Comparison of ENCODE assay signal across 13 mouse cellular contexts in the genomic region with DNA sequence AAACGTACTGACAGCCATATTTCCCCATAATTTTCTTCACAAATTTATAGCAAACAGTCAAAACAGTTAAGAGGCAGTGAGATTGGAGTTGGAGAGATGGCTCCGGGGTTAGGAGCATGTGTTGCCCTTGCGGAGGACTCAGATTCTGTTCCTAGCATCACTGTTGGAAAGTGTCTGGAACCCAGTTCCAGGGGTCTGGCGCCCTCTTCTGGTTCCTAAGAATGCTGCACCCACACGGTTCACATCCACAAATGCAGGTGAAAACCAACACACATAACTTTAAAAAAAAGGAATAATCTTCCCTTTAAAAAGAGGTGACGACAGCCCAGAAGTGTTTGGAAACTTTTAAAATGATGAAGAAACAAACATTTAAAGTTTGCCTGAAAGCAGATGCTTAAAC.
DNase-seq lines count a peak whose midpoint lies in the region; ATAC-seq and TF ChIP-seq lines count a peak whose summit lies in the region.
"Had no signal": no experiment of that assay in that cellular context is flagged by ENCODE, and none has a peak within 500 bp of the region (broad histone marks: within the 10 kb centered on the region; RNA-seq: fewer than 3 reads in every experiment).

No protein-coding gene starts in this region.

- no peaks in the 10 kb centered on the region for H3K36me3 ChIP-seq in intestine, postnatal 0 days (ENCODE audit: control insufficient read depth, insufficient read depth)
- H3K36me3 ChIP-seq in intestine, embryonic 16.5 days (ENCODE audit: control insufficient read depth, insufficient read depth, low read length): no peaks in the 10 kb centered on the region
- H3K36me3 ChIP-seq in testis, adult 2 months (ENCODE audit: control insufficient read depth, insufficient read depth, low read length): no peaks in the 10 kb centered on the region
- H3K36me3 ChIP-seq: embryonic facial prominence, embryonic 12.5 days; forebrain, embryonic 10.5 days; kidney, embryonic 15.5 days; midbrain, embryonic 12.5 days had no signal

- H3K27ac ChIP-seq in intestine, postnatal 0 days (ENCODE audit: low read depth, low read length): no peak overlapping the region
- no peak overlapping the region for H3K27ac ChIP-seq in intestine, embryonic 16.5 days (ENCODE audit: low read length)
- no peak overlapping the region for H3K27ac ChIP-seq in testis, adult 2 months (ENCODE audit: control insufficient read depth, insufficient read depth, low read depth, low read length)
- no peak overlapping the region for H3K27ac ChIP-seq in bone marrow macrophage, adult 2 months (ENCODE audit: insufficient read depth, low read depth, low read length)
- H3K27ac ChIP-seq: embryonic facial prominence, embryonic 12.5 days; forebrain, embryonic 10.5 days; kidney, embryonic 15.5 days; midbrain, embryonic 12.5 days had no signal

- no peak for ATAC-seq in intestine, postnatal 0 days
- no peak for ATAC-seq in intestine, embryonic 16.5 days

- peak; percentile 60 for TF ChIP-seq CTCF in intestine, postnatal 0 days (IDR thresholded peaks at IDR 0.05; ENCODE audit: low read depth)
- peak; percentile 56; the same call in 1 of the 2 replicates for TF ChIP-seq CTCF in testis, adult 2 months (IDR thresholded peaks at IDR 0.05; ENCODE audit: control insufficient read depth, insufficient read depth, insufficient replicate concordance, low read depth, low read length)
- peak; percentile 47 for TF ChIP-seq CTCF in bone marrow macrophage, adult 2 months (IDR thresholded peaks at IDR 0.05; ENCODE audit: low read depth, low read length)

- no peaks in the 10 kb centered on the region for H3K4me1 ChIP-seq in intestine, postnatal 0 days (replicated peaks; ENCODE audit: control insufficient read depth, insufficient read depth, low read length)
- no peaks in the 10 kb centered on the region for H3K4me1 ChIP-seq in intestine, embryonic 16.5 days (ENCODE audit: control insufficient read depth, insufficient read depth, low read length)
- H3K4me1 ChIP-seq in testis, adult 2 months (ENCODE audit: control insufficient read depth, insufficient read depth, low read length): no peaks in the 10 kb centered on the region
- no peaks in the 10 kb centered on the region for H3K4me1 ChIP-seq in bone marrow macrophage, adult 2 months (ENCODE audit: control insufficient read depth, insufficient read depth, low read length)

- 73% methylated on average over 6 of the region's 6 CpGs for WGBS in intestine, postnatal 0 days
- WGBS in intestine, embryonic 16.5 days: 74% methylated on average over 6 of the region's 6 CpGs

- H3K4me3 ChIP-seq in intestine, postnatal 0 days (ENCODE audit: low read depth, low read length): no peak overlapping the region
- H3K4me3 ChIP-seq in intestine, embryonic 16.5 days (ENCODE audit: low read length): no peak overlapping the region
- no peak overlapping the region for H3K4me3 ChIP-seq in testis, adult 2 months (ENCODE audit: control insufficient read depth, low read depth, low read length)
- no peak overlapping the region for H3K4me3 ChIP-seq in bone marrow macrophage, adult 2 months (ENCODE audit: insufficient read depth, low read length)
- H3K4me3 ChIP-seq: embryonic facial prominence, embryonic 12.5 days; forebrain, embryonic 10.5 days; kidney, embryonic 15.5 days; midbrain, embryonic 12.5 days had no signal

- DNase-seq in testis, postnatal 10 days (ENCODE audit: low spot score): no peak
- no peak for DNase-seq in urinary bladder, postnatal 14 days (ENCODE audit: low spot score)
- DNase-seq in adrenal gland, postnatal 25 days: no peak
- DNase-seq: cerebellum, postnatal 10 days; spleen, adult 18-20 months had no signal

- H3K9ac ChIP-seq in intestine, postnatal 0 days (ENCODE audit: low read depth, low read length): no peak overlapping the region
- no peak overlapping the region for H3K9ac ChIP-seq in intestine, embryonic 16.5 days (ENCODE audit: low read depth, low read length)
- H3K9ac ChIP-seq: embryonic facial prominence, embryonic 12.5 days; kidney, embryonic 15.5 days; midbrain, embryonic 12.5 days had no signal

- no peaks in the 10 kb centered on the region for H3K27me3 ChIP-seq in intestine, postnatal 0 days (replicated peaks; ENCODE audit: control insufficient read depth, insufficient read depth, low read length)
- no peaks in the 10 kb centered on the region for H3K27me3 ChIP-seq in intestine, embryonic 16.5 days (replicated peaks; ENCODE audit: control insufficient read depth, insufficient read depth, low read length)
- H3K27me3 ChIP-seq in testis, adult 2 months (ENCODE audit: control insufficient read depth, insufficient read depth, low read length): no peaks in the 10 kb centered on the region
- H3K27me3 ChIP-seq: embryonic facial prominence, embryonic 12.5 days; kidney, embryonic 15.5 days; midbrain, embryonic 12.5 days had no signal

- TF ChIP-seq POLR2A in testis, adult 2 months (IDR thresholded peaks at IDR 0.05; ENCODE audit: control insufficient read depth, low read depth, low read length): no peak
- no peak for TF ChIP-seq POLR2A in bone marrow macrophage, adult 2 months (IDR thresholded peaks at IDR 0.05; ENCODE audit: borderline replicate concordance, low read depth, low read length)

- no peak overlapping the region for H3K4me2 ChIP-seq in intestine, postnatal 0 days (replicated peaks; ENCODE audit: low read depth)
- no peak overlapping the region for H3K4me2 ChIP-seq in intestine, embryonic 16.5 days (ENCODE audit: low read depth, low read length)
- H3K4me2 ChIP-seq: embryonic facial prominence, embryonic 12.5 days; kidney, embryonic 15.5 days; midbrain, embryonic 12.5 days had no signal

- no peaks in the 10 kb centered on the region for H3K9me3 ChIP-seq in intestine, postnatal 0 days (ENCODE audit: control insufficient read depth)
- no peaks in the 10 kb centered on the region for H3K9me3 ChIP-seq in intestine, embryonic 16.5 days (ENCODE audit: control insufficient read depth, low read length)
- H3K9me3 ChIP-seq: embryonic facial prominence, embryonic 12.5 days; forebrain, embryonic 10.5 days; kidney, embryonic 15.5 days; midbrain, embryonic 12.5 days had no signal
